Mouse (Mus musculus) MEL (cell line): Measurements from ENCODE around the gene Spats2.
"Not testable (repeated sequence)": the region's sequence is repeated elsewhere in the genome, so short reads cannot be mapped to it uniquely, and the experiment has no call there.

ENCODE experiments used
- CHD2 ChIP-seq: IDR thresholded peaks from 2 replicates; pipeline ENCODE4 v1.6.1; 2011; ENCODE audit warnings: low read length, improper control_type of control experiment
- CTCF ChIP-seq, 3 experiments: IDR thresholded peaks in 2 of 3; conservative IDR thresholded peaks in 1 of 3; 2 replicates each; pipeline ENCODE4 v1.5.1; 2011 to 2012; ENCODE audit warnings: low read length in 3 of 3, low read depth in 2 of 3, mild to moderate bottlenecking in 2 of 3, improper control_type of control experiment in 1 of 3, inconsistent platforms in 1 of 3, mixed read lengths in 1 of 3, moderate library complexity in 1 of 3; ENCODE audit not compliant: control insufficient read depth in 1 of 3, insufficient read depth in 1 of 3, poor library complexity in 1 of 3, severe bottlenecking in 1 of 3
- JUND ChIP-seq: IDR thresholded peaks from 2 replicates; pipeline ENCODE4 v1.6.1; 2011; ENCODE audit warnings: low read depth, mild to moderate bottlenecking, improper control_type of control experiment, low read length
- MAFK ChIP-seq: IDR thresholded peaks from 2 replicates; pipeline ENCODE4 v1.6.1; 2011; ENCODE audit warnings: low read depth, mild to moderate bottlenecking, low read length, improper control_type of control experiment, borderline replicate concordance
- POLR2A ChIP-seq, 2 experiments: IDR thresholded peaks; 2 replicates each; pipeline ENCODE4 v1.6.1; 2011 to 2012; ENCODE audit warnings: low read length in 2 of 2, mild to moderate bottlenecking in 2 of 2, control low read depth in 1 of 2, improper control_type of control experiment in 1 of 2, low read depth in 1 of 2, moderate library complexity in 1 of 2; ENCODE audit not compliant: control insufficient read depth in 1 of 2, insufficient read depth in 1 of 2, poor library complexity in 1 of 2
- RCOR1 ChIP-seq: IDR thresholded peaks from 2 replicates; pipeline ENCODE4 v1.6.1; 2012; ENCODE audit warnings: low read depth, mild to moderate bottlenecking, inconsistent platforms, low read length, improper control_type of control experiment
- TAL1 ChIP-seq: IDR thresholded peaks from 2 replicates; pipeline ENCODE4 v1.6.1; 2012; ENCODE audit warnings: mild to moderate bottlenecking, inconsistent platforms, low read length, moderate library complexity, mixed read lengths

DNA sequence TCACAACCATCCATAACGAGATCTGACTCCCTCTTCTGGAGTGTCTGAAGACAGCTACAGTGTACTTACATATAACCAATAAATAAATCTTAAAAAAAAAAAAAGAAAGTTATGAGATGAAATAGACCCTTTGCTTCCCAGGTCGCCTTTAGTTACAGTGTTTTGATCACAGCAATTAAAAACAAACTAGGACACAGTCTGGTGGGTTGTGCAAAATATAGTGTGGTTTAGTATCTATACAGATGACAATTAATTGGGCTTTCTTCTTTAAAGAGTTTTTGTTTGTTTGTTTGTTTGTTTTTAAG, 127.4 kb downstream of the Spats2 start:
- TF ChIP-seq CTCF (IDR thresholded peaks at IDR 0.05 in 2 of 3, conservative IDR thresholded peaks at IDR 0.05 in 1 of 3; ENCODE audit: control insufficient read depth in 1 of 3, insufficient read depth in 1 of 3, low read depth in 2 of 3, low read length in 3 of 3, poor library complexity in 1 of 3, severe bottlenecking in 1 of 3) (peak in 1 of 3 experiments; percentile 4; a peak in 1 of 6 replicates), MAFK (peak; percentile 52; the same call in 1 of the 2 replicates)
- TF ChIP-seq JUND; TAL1; RCOR1; CHD2; POLR2A (IDR thresholded peaks at IDR 0.05; ENCODE audit: control insufficient read depth in 1 of 2, insufficient read depth in 1 of 2, low read depth in 1 of 2, low read length in 2 of 2, poor library complexity in 1 of 2): not testable (repeated sequence)
